Mouse (Mus musculus): ENCODE data around the gene Hnrnph3. TPM values are rescaled to one million over a fixed set of nuclear protein-coding genes. Genes with fewer than 3 reads are reported as not detected.

The Hnrnph3 gene
- polyA plus RNA-seq, 1 experiment from 2014 or later = 101 TPM

GRCm38 (mm10) chr10:63013476-63013875 lies 10.5 kb downstream of the Hnrnph3 start:
- ATAC-seq (ENCODE audit: low FRiP score, low TSS enrichment) = no peak
- Histone ChIP-seq H3K4me3 (replicated peaks; ENCODE audit: low read depth, low read length) (no peak overlapping the region), H3K4me1 (ENCODE audit: control insufficient read depth, insufficient read depth, low read length) (peaks cover under 1% of the 10 kb centered on the region; the same call in 1 of the 2 replicates), H3K9me3 (ENCODE audit: control insufficient read depth, low read length) (no peaks in the 10 kb centered on the region), H3K27me3 (ENCODE audit: control insufficient read depth, insufficient read depth, low read length) (no peaks in the 10 kb centered on the region), H3K27ac (replicated peaks; ENCODE audit: low read depth, low read length) (no peak overlapping the region), H3K36me3 (ENCODE audit: control insufficient read depth, insufficient read depth, low read length) (peaks cover 92% of the 10 kb centered on the region), H3K9ac (replicated peaks; ENCODE audit: low read length) (no peak overlapping the region), H3K4me2 (ENCODE audit: low read length) (no peak overlapping the region)
- no peak for DNase-seq
- WGBS = 87% methylated on average over 3 of the region's 3 CpGs

DNA sequence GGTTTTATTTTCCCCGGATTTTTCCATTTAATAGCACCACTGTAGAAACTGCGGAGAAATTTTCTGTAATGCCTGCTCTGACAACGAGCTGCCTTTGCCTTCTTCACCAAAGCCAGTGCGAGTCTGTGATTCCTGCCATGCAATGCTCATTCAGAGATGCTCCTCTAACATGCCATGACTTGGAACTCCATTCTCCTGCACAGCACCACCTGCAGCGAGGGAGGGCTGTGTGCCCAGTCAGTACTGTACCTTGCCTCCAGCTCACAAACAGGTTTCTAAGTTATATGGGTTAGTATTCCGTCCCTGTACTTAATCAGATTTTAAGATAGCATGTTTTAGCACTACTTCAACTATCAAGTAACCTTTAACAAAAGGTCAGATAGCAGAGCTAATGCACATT lies 12.5 kb downstream of the Hnrnph3 start:
- DNase-seq (no peak), ATAC-seq (ENCODE audit: low FRiP score, low TSS enrichment) (no peak)
- Histone ChIP-seq H3K4me3 (replicated peaks; ENCODE audit: low read depth, low read length) (no peak overlapping the region), H3K4me2 (ENCODE audit: low read length) (no peak overlapping the region), H3K27me3 (ENCODE audit: control insufficient read depth, insufficient read depth, low read length) (no peaks in the 10 kb centered on the region), H3K4me1 (ENCODE audit: control insufficient read depth, insufficient read depth, low read length) (no peaks in the 10 kb centered on the region), H3K27ac (replicated peaks; ENCODE audit: low read depth, low read length) (no peak overlapping the region), H3K36me3 (ENCODE audit: control insufficient read depth, insufficient read depth, low read length) (peaks cover 96% of the 10 kb centered on the region), H3K9me3 (ENCODE audit: control insufficient read depth, low read length) (no peaks in the 10 kb centered on the region), H3K9ac (replicated peaks; ENCODE audit: low read length) (no peak overlapping the region)
- 86% methylated on average over 6 of the region's 6 CpGs for WGBS

DNA sequence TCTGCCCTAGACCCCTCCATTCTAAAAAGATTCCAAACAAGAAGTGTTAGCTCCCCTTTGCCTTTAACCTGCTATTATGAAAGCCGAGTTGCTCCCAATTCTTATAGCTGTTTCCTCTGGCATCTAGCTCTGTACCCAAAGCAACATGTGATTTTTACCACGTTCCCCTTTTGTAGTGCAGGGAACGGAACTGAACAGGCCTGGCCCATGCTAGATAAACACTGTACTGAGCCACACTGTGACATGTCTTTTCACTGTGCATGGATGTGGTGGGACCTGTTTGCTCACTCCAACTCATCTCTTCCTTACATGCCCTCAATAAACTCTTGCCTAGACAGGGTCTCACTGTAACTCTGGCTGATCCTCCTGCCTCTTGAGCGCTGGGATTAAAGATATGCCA lies 13.7 kb downstream of the Hnrnph3 start:
- 90% methylated on average over 4 of the region's 4 CpGs for WGBS
- ATAC-seq (ENCODE audit: low FRiP score, low TSS enrichment) = no peak
- Histone ChIP-seq H3K36me3 (ENCODE audit: control insufficient read depth, insufficient read depth, low read length) (peaks cover 93% of the 10 kb centered on the region), H3K9ac (replicated peaks; ENCODE audit: low read length) (no peak overlapping the region), H3K4me1 (ENCODE audit: control insufficient read depth, insufficient read depth, low read length) (no peaks in the 10 kb centered on the region), H3K4me2 (ENCODE audit: low read length) (no peak overlapping the region), H3K27me3 (ENCODE audit: control insufficient read depth, insufficient read depth, low read length) (no peaks in the 10 kb centered on the region), H3K27ac (replicated peaks; ENCODE audit: low read depth, low read length) (no peak overlapping the region), H3K4me3 (replicated peaks; ENCODE audit: low read depth, low read length) (no peak overlapping the region), H3K9me3 (ENCODE audit: control insufficient read depth, low read length) (no peaks in the 10 kb centered on the region)
- no peak for DNase-seq

DNA sequence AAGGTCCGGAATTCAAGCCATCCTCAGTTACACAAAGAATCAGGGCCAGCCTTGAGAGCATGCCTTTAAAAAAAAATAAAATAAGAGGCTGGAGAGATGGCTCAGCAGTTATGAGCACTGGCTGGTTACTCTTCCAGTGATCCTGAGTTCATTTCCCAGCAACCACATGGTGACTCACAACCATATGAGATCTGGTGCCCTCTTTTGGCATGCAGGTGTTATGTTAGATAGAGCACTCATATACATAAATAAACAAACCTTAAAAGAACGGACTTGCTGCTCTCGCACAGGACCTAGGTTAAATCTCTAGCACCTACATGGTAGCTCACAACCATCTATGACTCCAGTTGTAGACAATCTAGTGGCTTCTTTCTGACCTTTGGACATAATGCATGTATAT lies 15.8 kb downstream of the Hnrnph3 start:
- WGBS = 72% methylated on average over 3 of the region's 3 CpGs

GRCm38 (mm10) chr10:63004556-63004955 lies 19.5 kb downstream of the Hnrnph3 start:
- Histone ChIP-seq H3K4me3 (replicated peaks; ENCODE audit: low read depth, low read length) (no peak overlapping the region), H3K27ac (replicated peaks; ENCODE audit: low read depth, low read length) (no peak overlapping the region), H3K9me3 (ENCODE audit: control insufficient read depth, low read length) (no peaks in the 10 kb centered on the region), H3K27me3 (ENCODE audit: control insufficient read depth, insufficient read depth, low read length) (no peaks in the 10 kb centered on the region), H3K9ac (replicated peaks; ENCODE audit: low read length) (no peak overlapping the region), H3K4me1 (ENCODE audit: control insufficient read depth, insufficient read depth, low read length) (no peaks in the 10 kb centered on the region), H3K36me3 (ENCODE audit: control insufficient read depth, insufficient read depth, low read length) (peaks cover 91% of the 10 kb centered on the region), H3K4me2 (ENCODE audit: low read length) (no peak overlapping the region)
- ATAC-seq (ENCODE audit: low FRiP score, low TSS enrichment) (no peak), DNase-seq (no peak)
- WGBS = 92% methylated on average over 9 of the region's 9 CpGs

More for the DNA sequence above, 15.8 kb downstream of the Hnrnph3 start:
- ATAC-seq (ENCODE audit: low FRiP score, low TSS enrichment) = no peak
- Histone ChIP-seq H3K4me3 (replicated peaks; ENCODE audit: low read depth, low read length) (no peak overlapping the region), H3K27me3 (ENCODE audit: control insufficient read depth, insufficient read depth, low read length) (no peaks in the 10 kb centered on the region), H3K9ac (replicated peaks; ENCODE audit: low read length) (no peak overlapping the region), H3K4me2 (ENCODE audit: low read length) (no peak overlapping the region), H3K27ac (replicated peaks; ENCODE audit: low read depth, low read length) (no peak overlapping the region), H3K9me3 (ENCODE audit: control insufficient read depth, low read length) (no peaks in the 10 kb centered on the region), H3K4me1 (ENCODE audit: control insufficient read depth, insufficient read depth, low read length) (no peaks in the 10 kb centered on the region), H3K36me3 (ENCODE audit: control insufficient read depth, insufficient read depth, low read length) (peaks cover 90% of the 10 kb centered on the region)
- no peak for DNase-seq

DNA sequence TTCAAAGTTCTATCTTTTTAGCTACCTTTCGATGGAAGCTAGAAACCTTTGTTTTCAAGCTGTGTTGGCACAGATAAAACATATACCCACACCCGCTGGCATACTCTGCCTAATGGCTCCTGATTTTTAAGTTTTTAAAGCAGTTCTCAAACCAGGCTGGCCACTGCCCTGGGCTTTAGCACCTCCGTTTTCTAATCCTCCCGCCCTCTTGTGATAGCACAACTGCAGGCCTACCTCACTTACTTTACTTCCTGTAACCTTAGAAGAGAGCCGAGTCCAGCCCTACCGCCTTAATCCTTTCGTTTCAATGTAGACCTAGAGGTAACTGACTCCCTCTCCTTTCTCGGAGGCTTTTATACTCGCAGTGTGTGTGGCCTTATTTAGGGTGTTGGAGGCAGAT lies 20.8 kb downstream of the Hnrnph3 start:
- WGBS = 85% methylated on average over 9 of the region's 9 CpGs
- Histone ChIP-seq H3K27me3 (ENCODE audit: control insufficient read depth, insufficient read depth, low read length) (no peaks in the 10 kb centered on the region), H3K9me3 (ENCODE audit: control insufficient read depth, low read length) (no peaks in the 10 kb centered on the region), H3K9ac (replicated peaks; ENCODE audit: low read length) (no peak overlapping the region), H3K4me3 (replicated peaks; ENCODE audit: low read depth, low read length) (no peak overlapping the region), H3K36me3 (ENCODE audit: control insufficient read depth, insufficient read depth, low read length) (peaks cover 92% of the 10 kb centered on the region), H3K4me2 (ENCODE audit: low read length) (no peak overlapping the region), H3K4me1 (ENCODE audit: control insufficient read depth, insufficient read depth, low read length) (no peaks in the 10 kb centered on the region), H3K27ac (replicated peaks; ENCODE audit: low read depth, low read length) (no peak overlapping the region)
- ATAC-seq (ENCODE audit: low FRiP score, low TSS enrichment) (no peak), DNase-seq (no peak)

DNA sequence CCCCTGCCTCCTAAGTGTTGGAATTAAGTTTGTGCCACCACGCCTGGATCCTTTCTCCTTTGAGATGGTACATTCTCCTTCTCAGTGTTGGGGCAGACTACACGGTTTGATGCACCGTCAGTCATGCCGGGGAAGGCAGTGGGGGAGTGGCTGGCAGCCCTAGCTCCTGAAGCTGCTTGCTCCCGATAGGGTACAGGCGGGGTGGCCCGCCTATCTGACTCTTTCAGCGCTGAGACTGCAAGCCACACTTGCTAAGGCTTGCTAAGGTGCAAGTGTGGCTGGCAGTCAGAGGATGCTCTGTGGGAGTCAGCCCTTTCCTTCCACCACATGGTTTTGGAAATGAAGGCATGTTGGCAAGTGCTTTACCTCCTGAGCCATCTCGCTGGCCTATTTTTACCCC lies 23.4 kb downstream of the Hnrnph3 start:
- 52% methylated on average over 9 of the region's 9 CpGs for WGBS
- Histone ChIP-seq H3K36me3 (ENCODE audit: control insufficient read depth, insufficient read depth, low read length) (peaks cover 91% of the 10 kb centered on the region), H3K9me3 (ENCODE audit: control insufficient read depth, low read length) (no peaks in the 10 kb centered on the region), H3K27me3 (ENCODE audit: control insufficient read depth, insufficient read depth, low read length) (no peaks in the 10 kb centered on the region), H3K4me2 (ENCODE audit: low read length) (no peak overlapping the region), H3K4me3 (replicated peaks; ENCODE audit: low read depth, low read length) (no peak overlapping the region), H3K4me1 (ENCODE audit: control insufficient read depth, insufficient read depth, low read length) (no peaks in the 10 kb centered on the region), H3K27ac (replicated peaks; ENCODE audit: low read depth, low read length) (no peak overlapping the region), H3K9ac (replicated peaks; ENCODE audit: low read length) (no peak overlapping the region)
- DNase-seq (no peak), ATAC-seq (ENCODE audit: low FRiP score, low TSS enrichment) (no peak)

DNA sequence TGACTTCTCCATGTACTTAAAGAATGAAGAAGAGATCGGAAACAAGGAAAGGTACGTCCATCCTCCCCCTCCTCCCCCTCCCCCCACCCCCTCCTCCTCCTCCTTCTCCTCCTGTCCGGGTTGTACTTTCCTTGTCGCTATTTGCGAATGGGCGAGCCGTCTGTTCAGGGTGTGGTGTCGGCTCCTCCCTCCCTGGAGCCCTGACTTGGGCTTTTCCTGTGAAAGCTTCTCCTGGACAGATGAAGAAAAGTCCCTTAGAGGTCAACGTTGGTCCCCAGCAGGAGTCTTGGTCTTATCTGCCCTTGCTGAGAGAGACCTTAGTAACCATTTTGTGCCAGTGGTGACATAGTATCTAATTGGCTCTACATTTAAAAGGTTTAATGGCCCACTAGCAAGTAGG lies 30.0 kb downstream of the Hnrnph3 start:
- no peak overlapping the region for H3K27ac ChIP-seq (replicated peaks; ENCODE audit: low read depth, low read length)
- H3K4me3 ChIP-seq (replicated peaks; ENCODE audit: low read depth, low read length) = no peak overlapping the region
- 84% methylated on average over 7 of the region's 9 CpGs for whole genome bisulfite sequencing
- DNase-seq = no peak
- H3K4me1 ChIP-seq (ENCODE audit: control insufficient read depth, insufficient read depth, low read length) = no peaks in the 10 kb centered on the region
- H3K9ac ChIP-seq (replicated peaks; ENCODE audit: low read length) = no peak overlapping the region
- no peak for ATAC-seq (ENCODE audit: low FRiP score, low TSS enrichment)
- peaks cover 93% of the 10 kb centered on the region for H3K36me3 ChIP-seq (ENCODE audit: control insufficient read depth, insufficient read depth, low read length)
- no peaks in the 10 kb centered on the region for H3K9me3 ChIP-seq (ENCODE audit: control insufficient read depth, low read length)
- H3K27me3 ChIP-seq (ENCODE audit: control insufficient read depth, insufficient read depth, low read length) = no peaks in the 10 kb centered on the region
- no peak overlapping the region for H3K4me2 ChIP-seq (ENCODE audit: low read length)

DNA sequence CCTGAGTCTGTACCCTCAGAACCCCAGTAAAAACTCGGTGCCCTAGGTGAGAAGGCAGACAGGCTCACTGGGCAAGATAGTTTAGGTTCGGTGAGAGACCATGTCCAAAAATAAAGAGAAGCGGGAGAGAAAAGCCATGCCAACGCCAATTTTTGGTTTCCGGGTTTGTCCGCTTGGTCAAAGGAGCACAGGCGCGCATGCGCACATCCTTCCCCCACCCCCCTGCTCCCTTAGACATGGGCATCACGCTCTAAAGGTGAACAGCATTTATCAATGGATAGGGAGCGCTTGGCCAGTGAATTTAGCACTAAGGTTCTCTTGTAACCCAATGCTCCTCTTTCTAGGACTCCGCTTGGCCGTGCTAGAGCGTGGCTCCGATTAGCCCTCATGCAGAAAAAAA lies 33.4 kb downstream of the Hnrnph3 start:
- no peaks in the 10 kb centered on the region for H3K9me3 ChIP-seq (ENCODE audit: control insufficient read depth, low read length)
- H3K36me3 ChIP-seq (ENCODE audit: control insufficient read depth, insufficient read depth, low read length) = peaks cover 88% of the 10 kb centered on the region
- WGBS = 94% methylated on average over 15 of the region's 15 CpGs

More for the DNA sequence above, 33.4 kb downstream of the Hnrnph3 start:
- ATAC-seq (ENCODE audit: low FRiP score, low TSS enrichment) (no peak), DNase-seq (no peak)
- Histone ChIP-seq H3K4me1 (ENCODE audit: control insufficient read depth, insufficient read depth, low read length) (no peaks in the 10 kb centered on the region), H3K27me3 (ENCODE audit: control insufficient read depth, insufficient read depth, low read length) (no peaks in the 10 kb centered on the region), H3K27ac (replicated peaks; ENCODE audit: low read depth, low read length) (no peak overlapping the region), H3K4me3 (replicated peaks; ENCODE audit: low read depth, low read length) (no peak overlapping the region), H3K9ac (replicated peaks; ENCODE audit: low read length) (no peak overlapping the region), H3K4me2 (ENCODE audit: low read length) (no peak overlapping the region)
